Mouse (Mus musculus) monocyte, adult 5-6 weeks (primary cell): Measurements from ENCODE around the gene Igsf8. TPM values are rescaled to one million over a fixed set of nuclear protein-coding genes. Genes with fewer than 3 reads are reported as not detected.

Source experiments
- ATAC-seq: fragments of 153-309, 156-312 bp; replicated peaks from 2 replicates; pipeline ENCODE4 v1.8.0; 2017; ENCODE audit warnings: mild to moderate bottlenecking; ENCODE audit not compliant: low TSS enrichment, insufficient number of reproducible peaks, severe bottlenecking, poor library complexity, low FRiP score
- total RNA-seq: library from RNA; stranded (forward); fragments of 200-1000, 200-491, 200-594 nt; gene quantifications from 3 replicates; pipeline ENCODE4 v1.2.3, GENCODE M21; 2017

Gene Igsf8
- total RNA-seq, 1 experiment from 2014 or later: 18.8 TPM

- ATAC-seq: no peak
These were observed 52.4 kb downstream of the Igsf8 start for GRCm38 (mm10) chr1:172313613-172314411.

- ATAC-seq: no peak
These were observed 53.5 kb downstream of the Igsf8 start for GRCm38 (mm10) chr1:172314911-172315310.

DNA sequence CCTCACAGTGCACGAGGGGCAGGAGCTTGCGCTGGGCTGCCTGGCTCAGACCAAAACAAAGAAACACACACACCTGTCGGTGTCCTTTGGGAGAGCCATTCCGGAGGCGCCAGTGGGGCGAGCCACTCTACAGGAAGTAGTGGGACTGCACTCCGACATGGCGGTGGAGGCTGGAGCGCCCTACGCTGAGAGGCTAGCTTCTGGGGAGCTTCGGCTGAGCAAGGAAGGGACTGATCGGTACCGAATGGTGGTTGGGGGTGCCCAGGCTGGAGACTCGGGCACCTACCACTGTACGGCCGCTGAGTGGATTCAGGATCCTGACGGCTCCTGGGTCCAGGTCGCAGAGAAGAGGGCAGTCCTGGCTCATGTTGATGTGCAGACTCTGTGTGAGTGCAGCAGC, 56.0 kb downstream of the Igsf8 start:
- ATAC-seq: no peak

DNA sequence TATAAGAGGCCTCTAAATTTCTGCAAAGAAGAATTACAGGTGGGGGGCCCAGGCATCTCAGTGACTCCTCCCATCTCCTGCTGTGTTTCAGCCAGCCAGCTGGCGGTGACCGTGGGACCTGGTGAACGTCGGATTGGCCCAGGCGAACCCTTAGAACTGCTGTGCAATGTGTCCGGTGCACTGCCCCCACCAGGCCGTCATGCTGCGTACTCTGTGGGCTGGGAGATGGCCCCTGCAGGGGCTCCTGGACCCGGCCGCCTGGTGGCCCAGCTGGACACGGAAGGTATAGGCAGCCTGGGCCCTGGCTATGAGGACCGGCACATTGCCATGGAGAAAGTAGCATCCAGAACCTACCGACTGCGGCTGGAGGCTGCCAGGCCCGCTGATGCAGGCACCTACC, 56.5 kb downstream of the Igsf8 start:
- ATAC-seq: no peak

DNA sequence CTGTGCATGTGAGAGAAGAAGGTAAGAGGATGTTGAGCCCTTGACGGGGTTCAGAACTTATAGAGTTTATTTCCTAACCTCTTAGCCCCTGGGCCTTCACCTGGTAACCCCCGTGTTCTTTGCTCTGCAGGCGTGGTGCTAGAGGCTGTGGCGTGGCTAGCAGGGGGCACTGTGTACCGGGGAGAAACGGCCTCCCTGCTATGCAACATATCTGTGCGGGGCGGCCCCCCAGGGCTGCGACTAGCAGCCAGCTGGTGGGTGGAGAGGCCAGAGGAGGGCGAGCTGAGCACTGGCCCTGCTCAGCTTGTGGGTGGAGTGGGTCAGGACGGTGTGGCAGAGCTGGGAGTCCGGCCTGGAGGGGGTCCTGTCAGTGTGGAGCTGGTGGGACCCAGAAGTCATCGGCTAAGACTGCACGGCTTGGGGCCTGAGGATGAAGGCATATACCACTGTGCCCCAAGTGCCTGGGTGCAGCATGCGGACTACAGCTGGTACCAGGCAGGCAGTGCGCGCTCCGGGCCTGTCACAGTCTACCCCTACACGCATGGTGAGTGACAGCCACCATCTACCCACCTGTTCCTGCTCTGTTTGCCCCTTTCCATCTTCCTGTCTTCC, 57.1 kb downstream of the Igsf8 start:
- ATAC-seq: no peak

GRCm38 (mm10) chr1:172319346-172319745, 57.9 kb downstream of the Igsf8 start:
- ATAC-seq: no peak

GRCm38 (mm10) chr1:172319921-172320411, 58.5 kb downstream of the Igsf8 start:
- ATAC-seq: no peak

DNA sequence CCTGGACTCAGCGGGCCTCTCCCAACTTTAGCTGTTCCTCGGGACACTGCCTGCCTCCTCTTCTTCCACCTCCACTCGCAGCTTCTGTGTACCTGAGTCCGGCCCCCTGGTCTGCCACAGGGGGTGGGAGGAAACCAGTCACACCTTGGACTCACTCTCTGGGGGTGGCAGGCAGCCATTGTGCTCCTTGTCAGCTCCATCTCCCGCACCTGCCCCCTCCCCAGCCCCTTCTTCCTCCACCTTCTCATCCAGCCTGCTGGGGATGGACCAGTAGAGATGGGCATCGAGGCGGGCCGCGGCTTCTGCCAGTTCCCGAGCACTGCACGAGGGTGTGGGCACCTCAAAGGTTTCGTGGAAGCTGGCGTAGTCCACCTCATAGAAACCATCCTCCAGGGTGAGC, 61.3 kb downstream of the Igsf8 start:
- no peak for ATAC-seq

DNA sequence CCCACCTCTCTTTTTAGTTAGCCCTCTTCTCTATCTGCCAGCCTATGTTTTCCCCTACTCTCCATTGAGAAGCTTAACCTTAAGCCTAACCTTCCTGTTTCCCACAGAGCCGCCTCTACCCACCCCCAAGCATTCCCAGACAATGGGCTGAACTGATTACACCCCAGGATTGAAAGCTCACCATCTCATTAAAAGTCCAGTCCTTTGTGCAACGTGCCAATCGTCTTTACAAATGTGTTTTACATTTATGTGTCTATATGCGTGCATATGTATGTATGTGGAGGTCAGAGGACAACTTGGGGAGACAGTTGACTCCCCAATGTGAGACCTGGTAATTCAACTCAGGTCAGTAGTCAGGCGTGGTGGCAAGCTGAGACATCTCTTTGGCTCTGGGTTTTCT, 61.9 kb downstream of the Igsf8 start:
- no peak for ATAC-seq

- ATAC-seq: no peak
These were observed 62.4 kb downstream of the Igsf8 start for GRCm38 (mm10) chr1:172323801-172324359.

DNA sequence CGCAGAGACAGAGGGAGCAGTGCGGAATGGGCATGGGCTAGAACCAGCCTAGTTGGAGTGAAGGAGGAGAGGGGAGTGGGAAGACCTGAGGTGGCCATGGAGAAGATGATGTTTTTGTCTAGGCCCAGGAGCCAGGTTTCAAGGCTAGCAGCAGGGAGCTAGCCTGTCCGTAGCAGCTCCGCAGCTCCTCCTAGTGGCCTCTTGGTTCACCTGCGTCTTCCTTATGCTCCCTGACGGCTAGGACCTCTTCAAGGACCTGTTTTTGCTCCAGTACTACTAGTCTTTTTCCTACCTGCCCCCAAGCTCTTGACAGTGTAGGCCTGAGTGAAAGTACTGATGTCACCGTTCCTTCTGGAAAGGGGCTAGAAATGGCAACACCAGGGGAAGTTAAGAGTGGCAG, 63.3 kb downstream of the Igsf8 start:
- peak; percentile 72 for ATAC-seq

- peak; percentile 53; the same call in 1 of the 2 replicates for ATAC-seq
These were observed 64.5 kb downstream of the Igsf8 start for GRCm38 (mm10) chr1:172325680-172326535.

DNA sequence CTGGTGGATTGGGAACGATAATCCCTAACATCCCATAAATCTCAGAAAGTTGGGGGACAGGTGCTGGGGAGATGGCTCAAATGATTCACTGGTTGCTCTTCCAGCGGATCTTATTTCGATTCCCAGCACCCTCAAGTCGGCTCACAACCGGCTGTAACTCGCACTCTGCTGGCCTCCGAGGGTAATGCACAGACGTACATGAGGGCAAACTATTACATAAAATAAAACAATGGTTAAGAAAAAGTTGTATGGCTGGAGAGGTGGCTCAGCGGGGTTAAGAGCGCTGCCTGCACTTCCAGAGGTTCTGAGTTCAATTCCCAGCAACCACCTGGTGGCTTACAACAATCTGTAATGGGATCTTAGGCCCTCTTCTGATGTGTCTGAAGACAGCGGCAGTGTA, 65.2 kb downstream of the Igsf8 start:
- no peak for ATAC-seq

- no peak for ATAC-seq
These were observed 66.0 kb downstream of the Igsf8 start for GRCm38 (mm10) chr1:172327206-172328001.

GRCm38 (mm10) chr1:172328041-172328440, 66.6 kb downstream of the Igsf8 start:
- ATAC-seq: no peak

DNA sequence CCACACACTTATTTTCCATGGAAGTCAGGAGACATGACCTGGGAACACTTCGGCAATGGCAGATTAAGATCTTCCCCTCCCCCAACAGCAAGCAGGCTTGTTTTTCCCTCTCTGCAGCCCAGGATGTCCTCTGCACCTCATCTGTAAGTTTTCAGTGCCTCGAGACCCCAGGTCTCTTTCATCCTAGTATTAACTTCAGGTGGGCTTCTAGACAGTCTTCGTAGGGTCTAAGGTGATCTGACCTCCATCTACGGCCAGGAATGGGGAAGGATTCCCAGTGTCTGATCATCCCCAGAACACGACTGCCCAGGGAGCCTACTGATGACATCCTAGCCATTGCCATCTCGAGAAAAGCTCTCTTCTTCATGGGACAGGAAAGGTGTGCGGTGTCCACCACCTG, 67.0 kb downstream of the Igsf8 start:
- no peak for ATAC-seq

GRCm38 (mm10) chr1:172329131-172329530, 67.7 kb downstream of the Igsf8 start, which contains the start of gene Kcnj9:
Gene Kcnj9 (minus strand): TSS chr1:172329318.
- ATAC-seq: no peak

DNA sequence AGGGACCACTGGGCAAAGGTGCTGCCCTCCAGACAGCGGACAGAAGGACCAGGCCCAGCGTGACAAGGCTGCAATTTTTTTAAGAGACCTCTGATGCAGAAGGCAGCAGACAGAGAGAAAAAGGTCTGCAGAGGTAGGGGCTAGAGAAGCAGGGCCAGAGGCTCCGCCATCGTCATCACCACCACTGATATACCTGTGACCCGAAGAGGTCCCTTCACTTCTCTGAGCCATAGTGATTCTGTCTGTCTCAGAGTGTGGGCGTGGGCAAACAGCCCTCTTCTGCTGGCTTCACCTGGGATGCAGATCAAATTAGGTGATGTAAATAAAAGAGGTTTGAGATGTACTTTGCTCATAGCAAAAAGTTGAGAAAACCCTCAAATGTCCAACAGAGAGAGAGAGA, 68.2 kb downstream of the Igsf8 start:
- ATAC-seq: no peak
